Mouse (Mus musculus) frontal cortex, postnatal 10 days (tissue): ENCODE results near the gene Olfr113.
"Not testable (repeated sequence)": the region's sequence is repeated elsewhere in the genome, so short reads cannot be mapped to it uniquely, and the experiment has no call there.

Source experiments
- DNase-seq, 2 experiments: peaks; one replicate each; pipeline ENCODE4 v3.0.0; 2022; ENCODE audit warnings: low spot score in 2 of 2, mixed read lengths in 1 of 2

Gene Olfr113

GRCm38 (mm10) chr17:37577563-37577962 lies at the start of gene Olfr113:
Gene Olfr113 (minus strand): TSS chr17:37577663.
- DNase-seq: no peak

GRCm38 (mm10) chr17:37627009-37627408 lies 49.5 kb upstream of the Olfr113 start, which contains the start of the genes Olfr115 and Olfr116:
Gene Olfr115 (minus strand): TSS chr17:37627109.
Gene Olfr116 (minus strand): TSS chr17:37627199.
- no peak for DNase-seq

- DNase-seq: no peak
Measured at GRCm38 (mm10) chr17:37592643-37593042, 15.2 kb upstream of the Olfr113 start, which contains the start of gene Olfr114. Gene Olfr114 (minus strand): TSS chr17:37592743.

- no peak for DNase-seq
Measured at GRCm38 (mm10) chr17:37569351-37569750, 8.1 kb downstream of the Olfr113 start, which contains the start of gene Olfr112. Gene Olfr112 (minus strand): TSS chr17:37569451.

GRCm38 (mm10) chr17:37558913-37559615 lies 18.4 kb downstream of the Olfr113 start:
- no peak for DNase-seq

- no peak for DNase-seq
Measured at GRCm38 (mm10) chr17:37543800-37544435, 33.5 kb downstream of the Olfr113 start.

GRCm38 (mm10) chr17:37541454-37542119 lies 35.9 kb downstream of the Olfr113 start:
- no peak for DNase-seq

GRCm38 (mm10) chr17:37538416-37538815 lies 39.0 kb downstream of the Olfr113 start:
- DNase-seq: not testable (repeated sequence)

- DNase-seq: no peak
Measured at GRCm38 (mm10) chr17:37535173-37535572, 42.3 kb downstream of the Olfr113 start.

GRCm38 (mm10) chr17:37525427-37525826 lies 52.0 kb downstream of the Olfr113 start:
- DNase-seq: not testable (repeated sequence)

- not testable (repeated sequence) for DNase-seq
Measured at GRCm38 (mm10) chr17:37524612-37525011, 52.9 kb downstream of the Olfr113 start.
